Mouse (Mus musculus) small intestine, adult 2 months (tissue): ENCODE results near the gene Foxj1.

Experiments
- CTCF ChIP-seq: fragments of 200-500 bp; IDR thresholded peaks from 2 replicates; pipeline ENCODE4 v1.5.1; 2012; ENCODE audit warnings: low read depth, mild to moderate bottlenecking, control low read depth, inconsistent platforms, low read length, moderate library complexity, mixed read lengths; ENCODE audit not compliant: insufficient replicate concordance, insufficient read length; ENCODE audit errors: extremely low read depth
- POLR2A ChIP-seq: fragments of 200-500 bp; IDR thresholded peaks from 2 replicates; pipeline ENCODE4 v1.6.1; 2012; ENCODE audit warnings: low read depth, mild to moderate bottlenecking, control low read depth, inconsistent platforms, low read length, moderate library complexity

DNA sequence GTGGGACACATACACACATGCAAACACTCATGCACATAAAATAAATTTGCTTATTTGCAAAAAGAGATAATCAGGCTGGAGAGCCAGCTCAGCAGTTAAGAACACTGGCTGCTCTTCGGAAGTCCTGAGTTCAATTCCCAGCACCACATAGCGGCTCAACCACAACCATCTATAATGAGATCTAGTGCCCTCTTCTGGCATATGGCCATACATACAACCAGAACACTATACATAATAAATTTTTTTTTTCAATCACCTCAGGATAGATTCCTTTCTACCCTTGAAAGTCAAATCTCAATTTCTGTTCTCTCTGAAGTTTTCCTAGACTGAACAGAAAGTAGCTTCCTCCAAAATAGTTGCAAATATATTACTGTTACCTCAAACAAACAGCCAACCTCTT lies 29.8 kb downstream of the Foxj1 start:
- no peak for TF ChIP-seq POLR2A
- TF ChIP-seq CTCF, result no peak
